ENCODE assay signal across 14 mouse cellular contexts in genomic region chr2:150884075-150884778, GRCm38 (mm10). TPM values are rescaled to one million over a fixed set of nuclear protein-coding genes. Genes with fewer than 3 reads are reported as not detected.
DNase-seq lines count a peak whose midpoint lies in the region; ATAC-seq and TF ChIP-seq lines count a peak whose summit lies in the region.
"Had no signal": no experiment of that assay in that cellular context is flagged by ENCODE, and none has a peak within 500 bp of the region (broad histone marks: within the 10 kb centered on the region; RNA-seq: fewer than 3 reads in every experiment).

No protein-coding gene starts in this region.

- H3K9me3 ChIP-seq in hindbrain, embryonic 11.5 days (ENCODE audit: control insufficient read depth, low read length), result no peaks in the 10 kb centered on the region
- no peaks in the 10 kb centered on the region for H3K9me3 ChIP-seq in hindbrain, embryonic 10.5 days
- H3K9me3 ChIP-seq in lung, embryonic 15.5 days, result no peaks in the 10 kb centered on the region
- H3K9me3 ChIP-seq in hindbrain, postnatal 0 days (ENCODE audit: low read length), result no peaks in the 10 kb centered on the region
- no peaks in the 10 kb centered on the region for H3K9me3 ChIP-seq in stomach, postnatal 0 days (ENCODE audit: control insufficient read depth, low read length)
- H3K9me3 ChIP-seq: heart, embryonic 15.5 days had no signal

- no peaks in the 10 kb centered on the region for H3K36me3 ChIP-seq in hindbrain, embryonic 11.5 days (ENCODE audit: control insufficient read depth, insufficient read depth, low read length)
- 0 out of 2 replicates have a peak, but pooled peaks cover 8% of the 10 kb centered on the region for H3K36me3 ChIP-seq in hindbrain, embryonic 10.5 days
- no peaks in the 10 kb centered on the region for H3K36me3 ChIP-seq in lung, embryonic 15.5 days
- H3K36me3 ChIP-seq in hindbrain, postnatal 0 days (ENCODE audit: insufficient read depth, low read length), result no peaks in the 10 kb centered on the region
- H3K36me3 ChIP-seq in stomach, postnatal 0 days (ENCODE audit: control insufficient read depth, insufficient read depth, low read length), result no peaks in the 10 kb centered on the region
- H3K36me3 ChIP-seq: heart, embryonic 15.5 days had no signal

- no peak for DNase-seq in hindbrain, embryonic 11.5 days (ENCODE audit: low spot score)
- DNase-seq in hindbrain, embryonic 10.5 days (ENCODE audit: low spot score), result no peak
- DNase-seq in lung, adult 2 months, result no peak
- no peak for DNase-seq in hindbrain, postnatal 0 days (ENCODE audit: low spot score)
- DNase-seq in stomach, postnatal 0 days (ENCODE audit: low spot score), result no peak
- no peak for DNase-seq in thymus, postnatal 14 days
- DNase-seq: cerebellum, adult 9-10 months; forebrain, postnatal 0 days; gastrocnemius, postnatal 10 days; lung, embryonic 14.5 days; right cerebral cortex, postnatal 25 days; thymus, postnatal 36 days had no signal

- TF ChIP-seq EP300 in stomach, postnatal 0 days (optimal IDR thresholded peaks at IDR 0.05), result no peak

- TF ChIP-seq POLR2A in lung, adult 2 months (IDR thresholded peaks at IDR 0.05; ENCODE audit: borderline replicate concordance, extremely low read depth, low read depth, low read length), result no peak

- peak; percentile 19; the same call in 1 of the 2 replicates for ATAC-seq in hindbrain, embryonic 11.5 days (ENCODE audit: low FRiP score)
- peak; percentile 20; the same call in 1 of the 2 replicates for ATAC-seq in lung, embryonic 15.5 days (ENCODE audit: borderline replicate concordance, extremely low read depth, low FRiP score, low TSS enrichment)
- ATAC-seq in hindbrain, postnatal 0 days, result peak; percentile 32; the same call in 1 of the 2 replicates
- peak; percentile 29 for ATAC-seq in stomach, postnatal 0 days (ENCODE audit: low FRiP score, low TSS enrichment)
- ATAC-seq: forebrain, postnatal 0 days had no signal

- H3K4me3 ChIP-seq in hindbrain, embryonic 11.5 days (ENCODE audit: low read depth, low read length), result no peak overlapping the region
- H3K4me3 ChIP-seq in hindbrain, embryonic 10.5 days, result no peak overlapping the region
- H3K4me3 ChIP-seq in lung, embryonic 15.5 days, result no peak overlapping the region
- no peak overlapping the region for H3K4me3 ChIP-seq in lung, adult 2 months (replicated peaks; ENCODE audit: extremely low read depth, low read depth, low read length)
- H3K4me3 ChIP-seq in hindbrain, postnatal 0 days (ENCODE audit: low read length), result no peak overlapping the region
- no peak overlapping the region for H3K4me3 ChIP-seq in stomach, postnatal 0 days (ENCODE audit: low read depth, low read length)
- H3K4me3 ChIP-seq: heart, embryonic 15.5 days had no signal

- no peaks in the 10 kb centered on the region for H3K27me3 ChIP-seq in hindbrain, embryonic 11.5 days (ENCODE audit: control insufficient read depth, insufficient read depth, low read length)
- no peaks in the 10 kb centered on the region for H3K27me3 ChIP-seq in hindbrain, embryonic 10.5 days (ENCODE audit: insufficient read depth, poor library complexity, severe bottlenecking)
- H3K27me3 ChIP-seq in lung, embryonic 15.5 days, result no peaks in the 10 kb centered on the region
- H3K27me3 ChIP-seq in hindbrain, postnatal 0 days (ENCODE audit: insufficient read depth, low read length), result no peaks in the 10 kb centered on the region
- no peaks in the 10 kb centered on the region for H3K27me3 ChIP-seq in stomach, postnatal 0 days (ENCODE audit: control insufficient read depth, insufficient read depth, low read length)
- H3K27me3 ChIP-seq: heart, embryonic 15.5 days had no signal

- no peak for TF ChIP-seq CTCF in lung, adult 2 months (IDR thresholded peaks at IDR 0.05; ENCODE audit: insufficient read depth, low read length)
- no peak for TF ChIP-seq CTCF in hindbrain, postnatal 0 days (IDR thresholded peaks at IDR 0.05; ENCODE audit: low read depth)
- TF ChIP-seq CTCF in stomach, postnatal 0 days (IDR thresholded peaks at IDR 0.05; ENCODE audit: low read depth), result no peak

- no peaks in the 10 kb centered on the region for H3K4me1 ChIP-seq in hindbrain, embryonic 11.5 days (replicated peaks; ENCODE audit: control insufficient read depth, insufficient read depth, low read length)
- 0 out of 2 replicates have a peak, but pooled peaks cover 3% of the 10 kb centered on the region for H3K4me1 ChIP-seq in hindbrain, embryonic 10.5 days (replicated peaks)
- H3K4me1 ChIP-seq in lung, embryonic 15.5 days, result 0 out of 2 replicates have a peak, but pooled peaks cover 3% of the 10 kb centered on the region
- peaks cover 2% of the 10 kb centered on the region; the same call in 1 of the 2 replicates for H3K4me1 ChIP-seq in lung, adult 2 months (ENCODE audit: control insufficient read depth, insufficient read depth, low read length)
- H3K4me1 ChIP-seq in hindbrain, postnatal 0 days (ENCODE audit: insufficient read depth, low read length), result no peaks in the 10 kb centered on the region
- no peaks in the 10 kb centered on the region for H3K4me1 ChIP-seq in stomach, postnatal 0 days (replicated peaks; ENCODE audit: control insufficient read depth, insufficient read depth)
- H3K4me1 ChIP-seq: heart, embryonic 15.5 days had no signal

- no peak overlapping the region for H3K27ac ChIP-seq in hindbrain, embryonic 11.5 days (ENCODE audit: low read depth, low read length)
- no peak overlapping the region for H3K27ac ChIP-seq in hindbrain, embryonic 10.5 days
- H3K27ac ChIP-seq in lung, embryonic 15.5 days, result no peak overlapping the region
- H3K27ac ChIP-seq in hindbrain, postnatal 0 days, result no peak overlapping the region
- no peak overlapping the region for H3K27ac ChIP-seq in stomach, postnatal 0 days (replicated peaks)
- H3K27ac ChIP-seq: heart, embryonic 15.5 days had no signal

- H3K9ac ChIP-seq in hindbrain, embryonic 11.5 days (ENCODE audit: low read depth, low read length), result no peak overlapping the region
- no peak overlapping the region for H3K9ac ChIP-seq in lung, embryonic 15.5 days
- H3K9ac ChIP-seq in hindbrain, postnatal 0 days (replicated peaks; ENCODE audit: low read length), result no peak overlapping the region
- no peak overlapping the region for H3K9ac ChIP-seq in stomach, postnatal 0 days (ENCODE audit: low read length)
- H3K9ac ChIP-seq: forebrain, postnatal 0 days; heart, embryonic 15.5 days; lung, embryonic 14.5 days had no signal

- no peak overlapping the region for H3K4me2 ChIP-seq in hindbrain, embryonic 11.5 days (replicated peaks; ENCODE audit: low read depth, low read length)
- no peak overlapping the region for H3K4me2 ChIP-seq in lung, embryonic 15.5 days
- no peak overlapping the region for H3K4me2 ChIP-seq in hindbrain, postnatal 0 days (ENCODE audit: low read depth, low read length)
- H3K4me2 ChIP-seq in stomach, postnatal 0 days (replicated peaks; ENCODE audit: low read depth), result no peak overlapping the region
- H3K4me2 ChIP-seq: heart, embryonic 15.5 days; lung, embryonic 14.5 days had no signal

- WGBS in hindbrain, embryonic 11.5 days, result 93% methylated on average over 8 of the region's 8 CpGs
- WGBS in hindbrain, embryonic 10.5 days, result 92% methylated on average over 8 of the region's 8 CpGs
- 94% methylated on average over 8 of the region's 8 CpGs for WGBS in lung, embryonic 15.5 days
- WGBS in lung, adult 2 months, result 93% methylated on average over 8 of the region's 8 CpGs
- WGBS in hindbrain, postnatal 0 days, result 86% methylated on average over 8 of the region's 8 CpGs
- 89% methylated on average over 8 of the region's 8 CpGs for WGBS in stomach, postnatal 0 days

RNA-seq across cellular contexts. Expression of gene Abhd12, which starts 20.3 kb away (rescaled TPM):
- 56.2 and 60.5 TPM in 2 replicates for polyA plus RNA-seq in hindbrain, embryonic 11.5 days (2014; fragmentation: Nextera tagmentation; extraction: Ambion mirVana)
- 52.4 and 55.4 TPM in 2 replicates for polyA plus RNA-seq in hindbrain, embryonic 10.5 days (2016; fragmentation: Nextera tagmentation; extraction: Ambion mirVana)
- 61.0 and 62.8 TPM in 2 replicates for polyA plus RNA-seq in lung, embryonic 15.5 days (2015; fragmentation: Nextera tagmentation; extraction: Ambion mirVana)
- 59.1 and 60.0 TPM in 2 replicates for polyA plus RNA-seq in lung, adult 2 months (2012; rRNA removed)
- 158 and 167 TPM in 2 replicates for total RNA-seq in hindbrain, postnatal 0 days (2014; rRNA removed)
- polyA plus RNA-seq in hindbrain, postnatal 0 days (2015; fragmentation: Nextera tagmentation; extraction: Ambion mirVana), result 161 and 164 TPM in 2 replicates
- 73.2 and 76.2 TPM in 2 replicates for polyA plus RNA-seq in stomach, postnatal 0 days (2015; fragmentation: Nextera tagmentation; extraction: Ambion mirVana)

RNA-seq across cellular contexts. Expression of gene Gins1, which starts 21.0 kb away (rescaled TPM):
- 66.0 and 67.5 TPM in 2 replicates for polyA plus RNA-seq in hindbrain, embryonic 11.5 days (2014; fragmentation: Nextera tagmentation; extraction: Ambion mirVana)
- polyA plus RNA-seq in hindbrain, embryonic 10.5 days (2016; fragmentation: Nextera tagmentation; extraction: Ambion mirVana), result 67.5 and 69.8 TPM in 2 replicates
- 41.4 and 45.8 TPM in 2 replicates for polyA plus RNA-seq in lung, embryonic 15.5 days (2015; fragmentation: Nextera tagmentation; extraction: Ambion mirVana)
- 0.39 and 0.49 TPM in 2 replicates for polyA plus RNA-seq in lung, adult 2 months (2012; rRNA removed)
- total RNA-seq in hindbrain, postnatal 0 days (2014; rRNA removed), result 5.4 and 8.6 TPM in 2 replicates
- 12.7 and 14.9 TPM in 2 replicates for polyA plus RNA-seq in hindbrain, postnatal 0 days (2015; fragmentation: Nextera tagmentation; extraction: Ambion mirVana)
- 10.7 and 11.0 TPM in 2 replicates for polyA plus RNA-seq in stomach, postnatal 0 days (2015; fragmentation: Nextera tagmentation; extraction: Ambion mirVana)
